Mouse (Mus musculus): ENCODE measurements around the gene Gm8439.

GRCm38 (mm10) chr4:120612304-120613080 lies 23.9 kb downstream of the Gm8439 start:
- no peak for TF ChIP-seq CTCF (IDR thresholded peaks at IDR 0.05; ENCODE audit: insufficient read depth, low read length)
- TF ChIP-seq POLR2A (IDR thresholded peaks at IDR 0.05; ENCODE audit: borderline replicate concordance, extremely low read depth, low read depth, low read length): no peak
